Mouse (Mus musculus): ENCODE data around the gene Sh3pxd2b. TPM values are rescaled to one million over a fixed set of nuclear protein-coding genes. Genes with fewer than 3 reads are reported as not detected.
"Not testable (repeated sequence)": the region's sequence is repeated elsewhere in the genome, so short reads cannot be mapped to it uniquely, and the experiment has no call there.

The Sh3pxd2b gene
- polyA plus RNA-seq (2012; rRNA removed), result 0.37 and 0.48 TPM in 2 replicates

- H3K27ac ChIP-seq (ENCODE audit: control insufficient read depth, insufficient read depth, low read depth, low read length), result no peak within 1 kb of the TSS
- H3K36me3 ChIP-seq (ENCODE audit: control insufficient read depth, insufficient read depth, low read length), result no peaks in the 10 kb centered on the region
- TF ChIP-seq CTCF (IDR thresholded peaks at IDR 0.05; ENCODE audit: control insufficient read depth, insufficient read depth, insufficient replicate concordance, low read depth, low read length), result no peak
- no peak; the same call in 1 of the 2 replicates for TF ChIP-seq POLR2A (IDR thresholded peaks at IDR 0.05; ENCODE audit: control insufficient read depth, low read depth, low read length)
- H3K27me3 ChIP-seq (ENCODE audit: control insufficient read depth, insufficient read depth, low read length), result no peaks in the 10 kb centered on the region
- peak within 1 kb of the TSS; percentile 72 for H3K4me3 ChIP-seq (ENCODE audit: control insufficient read depth, low read depth, low read length)
- H3K4me1 ChIP-seq (ENCODE audit: control insufficient read depth, insufficient read depth, low read length), result peaks cover 7% of the 10 kb centered on the region
Measured at GRCm38 (mm10) chr11:32347607-32348432, at the start of gene Sh3pxd2b. Sh3pxd2b (plus strand) TSS chr11:32347820.

DNA sequence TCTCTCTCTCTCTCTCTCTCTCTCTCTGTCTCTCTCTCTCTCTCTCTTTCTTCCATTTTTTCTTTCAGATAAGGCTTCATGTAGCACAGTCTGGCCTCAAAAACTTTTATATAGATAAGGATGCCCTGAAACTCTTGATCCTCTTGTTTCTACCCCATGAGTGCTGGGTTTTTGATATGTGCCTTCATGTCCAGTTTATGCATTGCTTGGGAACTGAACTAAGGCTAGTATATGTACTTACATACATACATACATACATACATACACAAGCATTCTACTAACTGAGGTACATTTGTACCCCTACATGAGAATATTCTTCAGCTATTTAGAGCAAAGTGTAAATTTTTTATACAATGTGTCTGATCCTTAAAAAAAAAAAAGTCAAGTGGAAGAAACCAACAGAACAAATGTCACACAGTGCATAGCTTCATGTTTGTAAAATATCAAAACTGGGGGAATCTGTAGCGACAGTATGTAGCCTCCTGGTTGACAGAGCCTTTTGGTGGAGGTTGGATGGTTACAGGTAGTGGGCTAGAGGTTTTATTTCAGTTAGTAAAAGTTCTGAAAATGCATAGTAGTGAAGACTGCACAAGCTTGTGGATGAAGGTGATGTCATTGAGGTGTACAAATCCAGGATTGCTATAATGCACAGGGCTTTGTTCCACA lies 49.6 kb upstream of the Sh3pxd2b start:
- Histone ChIP-seq H3K4me1 (ENCODE audit: control insufficient read depth, insufficient read depth, low read length) (no peaks in the 10 kb centered on the region; the same call in 1 of the 2 replicates), H3K27me3 (ENCODE audit: control insufficient read depth, insufficient read depth, low read length) (no peaks in the 10 kb centered on the region), H3K27ac (ENCODE audit: control insufficient read depth, insufficient read depth, low read depth, low read length) (no peak overlapping the region), H3K4me3 (ENCODE audit: control insufficient read depth, low read depth, low read length) (no peak overlapping the region), H3K36me3 (ENCODE audit: control insufficient read depth, insufficient read depth, low read length) (no peaks in the 10 kb centered on the region)
- TF ChIP-seq POLR2A (IDR thresholded peaks at IDR 0.05; ENCODE audit: control insufficient read depth, low read depth, low read length) (no peak), CTCF (IDR thresholded peaks at IDR 0.05; ENCODE audit: control insufficient read depth, insufficient read depth, insufficient replicate concordance, low read depth, low read length) (no peak)

DNA sequence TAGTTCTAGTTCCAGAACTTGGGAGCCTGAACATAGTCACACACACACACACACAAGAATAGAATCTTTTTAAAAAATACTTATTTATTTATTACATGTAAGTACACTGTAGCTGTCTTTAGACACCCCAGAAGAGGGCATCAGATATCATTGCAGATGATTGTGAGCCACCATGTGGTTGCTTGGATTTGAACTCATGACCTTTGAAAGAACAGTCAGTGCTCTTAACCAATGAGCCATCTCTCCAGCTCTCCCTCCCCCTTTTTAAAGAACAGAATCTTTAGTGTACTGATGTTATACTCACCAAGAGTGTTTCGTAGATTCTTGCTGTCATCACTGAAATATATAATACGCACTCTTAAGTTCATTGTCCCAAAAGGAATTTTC lies 49.1 kb upstream of the Sh3pxd2b start:
- Histone ChIP-seq H3K4me3 (ENCODE audit: control insufficient read depth, low read depth, low read length) (no peak overlapping the region), H3K27me3 (ENCODE audit: control insufficient read depth, insufficient read depth, low read length) (no peaks in the 10 kb centered on the region), H3K36me3 (ENCODE audit: control insufficient read depth, insufficient read depth, low read length) (no peaks in the 10 kb centered on the region), H3K27ac (ENCODE audit: control insufficient read depth, insufficient read depth, low read depth, low read length) (no peak overlapping the region), H3K4me1 (ENCODE audit: control insufficient read depth, insufficient read depth, low read length) (no peaks in the 10 kb centered on the region; the same call in 1 of the 2 replicates)
- TF ChIP-seq CTCF (IDR thresholded peaks at IDR 0.05; ENCODE audit: control insufficient read depth, insufficient read depth, insufficient replicate concordance, low read depth, low read length) (no peak), POLR2A (IDR thresholded peaks at IDR 0.05; ENCODE audit: control insufficient read depth, low read depth, low read length) (no peak)

GRCm38 (mm10) chr11:32299865-32300264 lies 47.8 kb upstream of the Sh3pxd2b start, which contains the start of gene Hbq1a:
Hbq1a (plus strand) TSS chr11:32300069.
- TF ChIP-seq CTCF (IDR thresholded peaks at IDR 0.05; ENCODE audit: control insufficient read depth, insufficient read depth, insufficient replicate concordance, low read depth, low read length), result peak; percentile 66
- not testable (repeated sequence) for H3K4me1 ChIP-seq (ENCODE audit: control insufficient read depth, insufficient read depth, low read length); H3K36me3 ChIP-seq (ENCODE audit: control insufficient read depth, insufficient read depth, low read length); H3K27ac ChIP-seq (ENCODE audit: control insufficient read depth, insufficient read depth, low read depth, low read length); H3K27me3 ChIP-seq (ENCODE audit: control insufficient read depth, insufficient read depth, low read length)
- peak within 1 kb of the TSS; percentile 53 for H3K4me3 ChIP-seq (ENCODE audit: control insufficient read depth, low read depth, low read length)

- no peak overlapping the region for H3K27ac ChIP-seq (ENCODE audit: control insufficient read depth, insufficient read depth, low read depth, low read length)
- H3K27me3 ChIP-seq (ENCODE audit: control insufficient read depth, insufficient read depth, low read length), result no peaks in the 10 kb centered on the region
- H3K4me3 ChIP-seq (ENCODE audit: control insufficient read depth, low read depth, low read length), result no peak overlapping the region; the same call in 1 of the 2 replicates
- no peaks in the 10 kb centered on the region for H3K36me3 ChIP-seq (ENCODE audit: control insufficient read depth, insufficient read depth, low read length)
- TF ChIP-seq POLR2A (IDR thresholded peaks at IDR 0.05; ENCODE audit: control insufficient read depth, low read depth, low read length), result no peak
- no peak for TF ChIP-seq CTCF (IDR thresholded peaks at IDR 0.05; ENCODE audit: control insufficient read depth, insufficient read depth, insufficient replicate concordance, low read depth, low read length)
- H3K4me1 ChIP-seq (ENCODE audit: control insufficient read depth, insufficient read depth, low read length), result no peaks in the 10 kb centered on the region; the same call in 1 of the 2 replicates
Measured at GRCm38 (mm10) chr11:32300279-32301267, 47.0 kb upstream of the Sh3pxd2b start.

DNA sequence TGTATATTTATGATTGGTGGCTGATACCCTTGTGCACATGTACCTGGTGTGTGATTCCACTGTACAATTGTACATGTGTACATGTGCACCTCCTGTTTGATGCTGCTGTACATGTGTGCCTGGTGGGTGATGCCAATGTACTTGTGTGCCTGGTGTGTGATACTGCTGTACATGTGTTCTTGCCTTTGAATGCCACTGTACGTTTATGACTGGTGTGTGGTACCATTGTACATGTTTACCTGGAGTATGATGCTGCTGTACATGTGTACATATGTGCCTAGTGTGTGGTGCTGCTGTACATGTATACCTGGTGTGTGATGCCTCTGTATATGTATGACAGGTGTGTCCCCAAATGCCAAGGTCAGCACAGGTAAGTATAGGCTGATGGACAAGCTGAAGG lies 46.1 kb upstream of the Sh3pxd2b start:
- Histone ChIP-seq H3K27me3 (ENCODE audit: control insufficient read depth, insufficient read depth, low read length) (no peaks in the 10 kb centered on the region), H3K4me3 (ENCODE audit: control insufficient read depth, low read depth, low read length) (no peak overlapping the region), H3K27ac (ENCODE audit: control insufficient read depth, insufficient read depth, low read depth, low read length) (no peak overlapping the region), H3K4me1 (ENCODE audit: control insufficient read depth, insufficient read depth, low read length) (no peaks in the 10 kb centered on the region; the same call in 1 of the 2 replicates), H3K36me3 (ENCODE audit: control insufficient read depth, insufficient read depth, low read length) (no peaks in the 10 kb centered on the region)
- no peak for TF ChIP-seq CTCF (IDR thresholded peaks at IDR 0.05; ENCODE audit: control insufficient read depth, insufficient read depth, insufficient replicate concordance, low read depth, low read length)
- no peak for TF ChIP-seq POLR2A (IDR thresholded peaks at IDR 0.05; ENCODE audit: control insufficient read depth, low read depth, low read length)
